Mouse (Mus musculus) gastrocnemius, adult 2 months (tissue): ENCODE measurements around the gene Crat. TPM values are rescaled to one million over a fixed set of nuclear protein-coding genes. Genes with fewer than 3 reads are reported as not detected.

Experiments
- DNase-seq: peaks from one replicate; pipeline ENCODE4 v3.0.0; 2022
- H3K27ac ChIP-seq: fragments of 200-600 bp; 2 replicates; pipeline ENCODE4 v1.8.1; 2022; ENCODE audit warnings: mild to moderate bottlenecking
- H3K4me3 ChIP-seq: fragments of 200-600 bp; 2 replicates; pipeline ENCODE4 v1.8.1; 2022; ENCODE audit warnings: mild to moderate bottlenecking, moderate library complexity
- CTCF ChIP-seq: fragments of 200-600 bp; IDR thresholded peaks from 2 replicates; pipeline ENCODE4 v1.8.1; 2022; ENCODE audit warnings: antibody characterized with exemption, mild to moderate bottlenecking, moderate library complexity
- intact Hi-C: fragments of 180-260 bp; cut with DNase I; formaldehyde crosslinking; loops from one replicate; pipeline ENCODE4 v1.15.1; 2025
- total RNA-seq, 2 experiments: library from RNA; stranded (reverse); gene quantifications; 2 replicates each; pipeline ENCODE4 v1.2.3; 2021

The Crat gene
- total RNA-seq, 2 experiments from 2014 or later = 362 to 422 TPM

GRCm38 (mm10) chr2:30413038-30413973 is 2.3 kb downstream of the Crat start:
- TF ChIP-seq CTCF = no peak
- intact Hi-C loops = no loop called here
- peak overlapping the region; percentile 99 for H3K27ac ChIP-seq
- peak overlapping the region; percentile 98 for H3K4me3 ChIP-seq
- DNase-seq = no peak

GRCm38 (mm10) chr2:30409454-30410176 is 6.0 kb downstream of the Crat start:
- peak; percentile 87 for DNase-seq
- peak overlapping the region; percentile 45 for H3K4me3 ChIP-seq
- no peak for TF ChIP-seq CTCF
- intact Hi-C loops = no loop called here
- peak overlapping the region; percentile 99 for H3K27ac ChIP-seq

GRCm38 (mm10) chr2:30408452-30409100 is 7.0 kb downstream of the Crat start:
- H3K27ac ChIP-seq = peak overlapping the region; percentile 99
- H3K4me3 ChIP-seq = peak overlapping the region; percentile 54
- no peak for TF ChIP-seq CTCF
- intact Hi-C loops = no loop called here
- DNase-seq = peak; percentile 57

GRCm38 (mm10) chr2:30407778-30408177 is 7.8 kb downstream of the Crat start:
- Histone ChIP-seq H3K27ac (peak overlapping the region; percentile 99), H3K4me3 (no peak overlapping the region; the same call in 1 of the 2 replicates)
- TF ChIP-seq CTCF = no peak
- intact Hi-C loops = no loop called here
- peak; percentile 25 for DNase-seq

- no peak for DNase-seq
- intact Hi-C loops = no loop called here
- H3K4me3 ChIP-seq = no peak overlapping the region
- no peak for TF ChIP-seq CTCF
- H3K27ac ChIP-seq = peak overlapping the region; percentile 99
Measured at GRCm38 (mm10) chr2:30407221-30407620, 8.4 kb downstream of the Crat start.

GRCm38 (mm10) chr2:30403870-30404269 is 11.7 kb downstream of the Crat start:
- intact Hi-C loops = no loop called here
- H3K27ac ChIP-seq = peak overlapping the region; percentile 92
- DNase-seq = peak; percentile 50
- peak; percentile 47 for TF ChIP-seq CTCF
- no peak overlapping the region; the same call in 1 of the 2 replicates for H3K4me3 ChIP-seq

- DNase-seq = no peak
- H3K27ac ChIP-seq = peak overlapping the region; percentile 92
- intact Hi-C loops = no loop called here
- H3K4me3 ChIP-seq = no peak overlapping the region; the same call in 1 of the 2 replicates
- no peak for TF ChIP-seq CTCF
Measured at GRCm38 (mm10) chr2:30402843-30403242, 12.8 kb downstream of the Crat start.

- H3K4me3 ChIP-seq = no peak overlapping the region; the same call in 1 of the 2 replicates
- no peak for TF ChIP-seq CTCF
- peak; percentile 84 for DNase-seq
- H3K27ac ChIP-seq = peak overlapping the region; percentile 92
- intact Hi-C loops = no loop called here
Measured at GRCm38 (mm10) chr2:30402351-30402826, 13.2 kb downstream of the Crat start.

GRCm38 (mm10) chr2:30401581-30401980 is 14.0 kb downstream of the Crat start:
- DNase-seq = no peak
- Histone ChIP-seq H3K27ac (peak overlapping the region; percentile 92), H3K4me3 (no peak overlapping the region)
- TF ChIP-seq CTCF = no peak
- intact Hi-C loops = no loop called here

GRCm38 (mm10) chr2:30399191-30400171 is 16.1 kb downstream of the Crat start:
- no peak for TF ChIP-seq CTCF
- peak overlapping the region; percentile 38; the same call in 1 of the 2 replicates for H3K27ac ChIP-seq
- DNase-seq = peak; percentile 30
- intact Hi-C loops = no loop called here
- no peak overlapping the region for H3K4me3 ChIP-seq

- H3K4me3 ChIP-seq = no peak overlapping the region
- intact Hi-C loops = no loop called here
- DNase-seq = no peak
- no peak overlapping the region for H3K27ac ChIP-seq
- TF ChIP-seq CTCF = no peak
Measured at GRCm38 (mm10) chr2:30397986-30398512, 17.6 kb downstream of the Crat start.
